Mouse (Mus musculus) adipose tissue, adult 10 weeks (tissue): ENCODE data around the gene Gm21974. TPM values are rescaled to one million over a fixed set of nuclear protein-coding genes. Genes with fewer than 3 reads are reported as not detected.

ENCODE experiments used
- polyA plus RNA-seq: library from polyadenylated mRNA; stranded (reverse); fragments of 350-450 nt; fragmentation: Illumina TruSeq; extraction: RNeasy Lipid Tissue Mini Kit (QIAGEN cat#74804); gene quantifications from one replicate; pipeline ENCODE4 v1.2.3, GENCODE M21; 2014; ENCODE audit warnings: low read depth, low replicate concordance

Gm21974 gene
- not detected for polyA plus RNA-seq

DNA sequence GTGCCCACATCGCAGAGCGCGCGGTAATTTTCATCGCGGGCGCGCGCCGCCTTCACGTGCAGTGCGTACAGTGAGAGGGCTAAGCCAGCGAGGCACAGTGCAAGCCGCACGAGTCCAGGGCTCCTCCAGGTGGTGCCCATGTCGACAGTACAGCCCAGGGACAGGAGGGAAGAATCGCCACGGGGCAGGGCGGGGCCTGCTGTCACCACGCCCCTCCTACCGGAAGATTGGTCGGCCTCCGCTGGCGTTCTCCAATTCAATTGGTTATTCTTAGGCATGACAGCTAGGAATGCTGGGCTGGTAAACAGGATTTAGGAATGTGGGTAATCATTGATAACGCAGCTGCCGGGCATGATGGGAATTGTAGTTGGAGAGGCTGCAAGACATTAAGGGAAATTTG is at the start of gene Gm21974, which contains the start of gene Vkorc1:
Gene Gm21974 (minus strand): TSS at position 13 of the 400 bp plus-strand sequence.
Gene Vkorc1 (minus strand): TSS at position 176 of the 400 bp plus-strand sequence.

DNA sequence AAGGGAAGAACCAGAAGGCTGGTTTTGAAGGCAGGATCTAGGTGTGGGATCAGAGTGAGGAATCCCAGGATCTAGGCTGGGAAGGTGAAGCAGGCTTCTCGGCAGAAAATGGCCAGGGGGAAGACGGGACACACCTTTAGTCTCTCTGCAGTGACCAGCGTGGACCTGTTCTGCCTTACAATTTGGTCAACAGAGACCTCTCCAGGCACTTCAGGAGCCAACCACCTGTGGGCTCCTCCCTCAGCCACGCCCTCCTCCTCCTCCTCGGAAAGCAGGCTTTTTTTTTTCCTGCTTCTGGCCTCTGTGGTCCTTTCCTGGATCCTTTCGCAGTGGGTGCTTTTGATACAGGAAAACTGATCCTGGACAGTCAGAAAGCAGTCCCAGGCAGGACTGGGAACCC is 34.7 kb upstream of the Gm21974 start, which contains the start of gene Prss8:
Gene Prss8 (minus strand): TSS at position 182 of the 400 bp plus-strand sequence.

DNA sequence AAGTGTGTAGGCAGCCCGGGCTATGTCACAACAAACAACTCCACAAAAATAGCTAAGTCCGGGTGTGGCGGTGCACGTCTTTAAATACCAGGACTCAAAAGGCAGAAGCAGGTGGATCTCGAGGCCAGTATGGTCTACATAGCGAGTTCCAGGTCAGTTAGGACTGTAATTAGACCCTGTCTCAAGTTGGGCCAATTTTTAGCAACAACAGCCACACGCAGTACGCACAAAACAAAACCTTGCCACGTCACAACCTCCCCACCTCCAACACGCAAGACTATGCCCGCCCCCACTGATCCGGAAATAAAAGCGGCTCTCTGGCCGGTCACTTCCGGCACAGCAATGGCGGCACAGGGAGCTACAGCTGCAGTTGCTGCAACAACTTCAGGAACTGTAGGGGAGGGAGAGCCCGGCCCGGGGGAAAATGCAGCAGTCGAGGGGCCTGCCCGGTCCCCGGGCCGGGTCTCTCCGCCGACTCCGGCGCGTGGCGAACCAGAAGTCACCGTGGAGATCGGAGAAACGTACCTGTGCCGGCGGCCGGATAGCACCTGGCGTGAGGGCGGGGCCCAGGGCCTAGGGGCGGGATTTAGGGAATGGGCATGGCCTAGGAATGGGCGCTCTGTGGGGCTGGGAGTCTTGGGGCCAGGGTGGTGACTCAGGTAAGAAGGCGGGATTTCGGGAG is 17.1 kb upstream of the Gm21974 start, which contains the start of gene Kat8:
Gene Kat8 (plus strand): TSS at position 327 of the 682 bp plus-strand sequence.

DNA sequence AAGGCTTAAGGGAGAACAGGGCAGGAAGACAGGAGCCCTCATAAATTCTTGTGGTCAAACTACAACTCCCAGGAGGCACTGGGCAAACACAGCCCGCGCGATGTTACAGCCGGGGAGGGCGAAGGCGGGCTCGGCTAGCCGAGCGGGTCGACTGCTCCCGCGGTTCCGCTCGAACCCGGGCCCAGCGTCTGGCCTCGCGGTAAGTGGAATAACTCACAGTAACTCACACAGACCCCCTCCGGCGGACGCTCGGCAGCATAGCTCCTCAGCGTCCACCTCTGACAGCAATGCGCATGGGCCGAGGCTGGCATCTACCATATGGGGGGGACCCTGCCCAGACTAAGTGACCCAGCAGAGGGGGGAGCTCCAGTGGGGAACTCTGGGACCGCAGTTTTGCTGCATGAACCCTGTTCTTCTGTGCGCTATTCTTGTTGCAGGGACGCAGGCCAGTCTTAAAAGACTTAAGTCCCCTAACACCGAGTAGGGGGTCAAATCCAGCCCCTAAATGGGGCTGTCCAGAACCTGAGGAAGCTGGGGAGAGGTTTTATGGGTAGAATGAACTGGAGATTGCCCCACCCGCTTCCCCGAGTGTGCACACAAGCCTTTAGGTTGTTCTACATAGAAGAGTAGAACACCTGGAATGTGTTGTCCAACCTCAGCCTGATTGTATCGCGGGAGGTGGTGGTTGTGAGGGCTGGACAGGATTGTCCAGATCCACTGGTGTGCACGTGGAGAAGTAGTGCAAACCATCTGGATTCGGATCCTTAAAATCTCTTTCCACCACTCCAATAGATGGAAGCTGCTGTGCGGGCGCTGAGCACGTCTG is 8.9 kb upstream of the Gm21974 start, which contains the start of gene Bckdk:
Gene Bckdk (plus strand): TSS at position 112 of the 826 bp plus-strand sequence.

DNA sequence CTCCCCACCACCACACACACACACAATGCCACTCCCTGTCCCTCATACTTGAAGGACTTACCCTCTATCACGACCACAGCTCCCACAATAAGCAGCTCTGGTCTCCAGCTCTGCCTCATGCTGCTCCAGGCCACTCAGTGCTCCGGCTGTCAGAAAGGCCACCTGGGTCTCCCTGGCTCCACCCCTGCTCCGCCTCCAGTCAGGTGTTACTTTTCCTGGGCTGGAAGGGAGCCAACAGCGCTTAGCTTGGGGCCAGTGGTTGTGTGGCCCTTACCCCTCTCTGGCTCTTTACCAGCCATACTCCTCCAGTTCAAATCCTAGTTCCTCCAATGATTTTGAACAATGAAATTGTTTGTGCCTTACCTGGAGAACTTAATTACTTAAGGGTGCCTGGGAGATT is 4.5 kb downstream of the Gm21974 start, which contains the start of gene Prss53:
Gene Prss53 (minus strand): TSS at position 173 of the 400 bp plus-strand sequence.

DNA sequence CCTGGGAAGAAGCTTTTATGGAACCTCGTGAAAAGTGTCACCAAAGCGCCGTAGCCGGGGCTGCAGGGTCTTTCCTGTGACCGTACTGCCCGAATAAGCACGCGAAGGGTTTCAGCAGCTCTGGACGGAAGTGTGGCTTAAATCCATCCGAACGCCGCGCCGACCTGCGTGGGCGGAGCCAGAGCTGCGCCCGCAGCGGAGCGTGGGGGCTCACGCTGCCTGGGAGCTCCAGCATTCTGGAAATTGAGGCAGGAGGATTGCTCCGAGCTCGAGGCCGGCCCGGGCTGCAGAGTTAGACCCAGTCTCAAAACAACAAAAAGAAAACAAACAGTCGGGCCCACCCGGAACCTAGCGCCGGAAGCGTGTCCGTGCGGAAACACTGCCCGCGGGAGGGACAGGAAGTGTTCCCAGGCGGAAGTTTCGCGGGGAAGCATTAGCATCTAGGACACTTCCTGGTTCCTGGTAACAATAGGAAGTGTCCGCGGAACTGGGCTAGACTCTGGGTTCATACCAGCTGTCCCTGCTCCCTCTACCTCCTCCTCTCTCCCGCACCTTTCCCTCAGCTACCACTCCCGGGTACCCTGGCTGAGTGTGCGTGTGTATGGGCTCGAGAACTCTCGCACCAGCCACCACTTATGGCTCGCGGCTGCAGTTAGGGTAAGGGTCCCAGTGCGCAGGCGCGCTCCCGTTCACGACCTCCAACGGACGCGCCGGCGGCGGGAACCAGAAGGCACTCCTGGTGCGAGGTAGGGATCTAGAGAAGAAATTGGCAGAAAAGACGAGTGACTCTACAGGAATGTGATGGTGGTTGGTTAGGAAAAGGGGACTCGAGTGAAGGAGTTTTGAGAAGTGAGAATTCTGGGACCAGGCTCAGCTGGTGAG is 18.5 kb downstream of the Gm21974 start, which contains the start of gene Zfp668:
Gene Zfp668 (minus strand): TSS at position 362 of the 882 bp plus-strand sequence.

DNA sequence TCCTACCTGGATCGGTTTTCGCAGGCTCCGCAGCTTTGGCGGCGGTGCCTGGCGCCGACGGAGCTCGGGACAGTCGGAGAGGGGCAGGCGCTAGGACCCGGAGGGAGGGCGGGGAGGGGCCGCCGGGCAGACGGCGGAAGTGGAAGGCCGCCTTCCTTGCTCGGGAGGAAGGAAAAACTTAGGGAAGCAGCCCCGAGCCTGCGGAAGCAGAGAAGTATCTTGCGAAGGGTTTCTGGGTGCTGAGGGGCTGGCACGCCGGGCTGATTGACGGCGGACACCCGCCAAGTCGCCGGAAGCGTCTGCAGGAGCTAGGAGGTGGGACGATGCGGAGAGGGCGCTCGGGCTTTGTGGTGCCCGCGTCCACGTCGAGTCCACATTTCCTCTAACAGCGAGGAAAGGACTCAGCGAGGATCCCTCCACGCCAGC is 19.2 kb downstream of the Gm21974 start, which contains the start of gene Zfp646:
Gene Zfp646 (plus strand): TSS at position 181 of the 426 bp plus-strand sequence.

Other genes starting within 250 kb of the Gm21974 start
- 26.6 TPM for gene Bcl7c, start 186.5 kb downstream of the Gm21974 start, polyA plus RNA-seq
- 11.1 TPM for gene Ctf1, start 182.7 kb downstream of the Gm21974 start, polyA plus RNA-seq
- gene Ctf2, start 163.3 kb downstream of the Gm21974 start, polyA plus RNA-seq: not detected
- 20.0 TPM for gene Fbxl19, start 150.9 kb downstream of the Gm21974 start, polyA plus RNA-seq
- gene Orai3, start 125.6 kb downstream of the Gm21974 start, polyA plus RNA-seq: 28.1 TPM
- gene Setd1a, start 118.8 kb downstream of the Gm21974 start, polyA plus RNA-seq: 21.7 TPM
- not detected for gene Gm49388, start 109.8 kb downstream of the Gm21974 start, polyA plus RNA-seq
- gene Hsd3b7, start 94.8 kb downstream of the Gm21974 start, polyA plus RNA-seq: 98.2 TPM
- gene Stx4a, start 71.2 kb downstream of the Gm21974 start, polyA plus RNA-seq: 96.8 TPM
- gene Stx1b, start 70.9 kb downstream of the Gm21974 start, polyA plus RNA-seq: 20.3 TPM
- 22.6 TPM for gene Zfp646, start 19.2 kb downstream of the Gm21974 start, polyA plus RNA-seq
- 4.7 TPM for gene Zfp668, start 18.6 kb downstream of the Gm21974 start, polyA plus RNA-seq
- 1.4 TPM for gene Prss53, start 4.5 kb downstream of the Gm21974 start, polyA plus RNA-seq
- 119 TPM for gene Vkorc1, start 163 bp upstream of the Gm21974 start, polyA plus RNA-seq
- 67.6 TPM for gene Bckdk, start 8.6 kb upstream of the Gm21974 start, polyA plus RNA-seq
- 28.2 TPM for gene Kat8, start 17.1 kb upstream of the Gm21974 start, polyA plus RNA-seq
- 46.6 TPM for gene Prss8, start 34.6 kb upstream of the Gm21974 start, polyA plus RNA-seq
- 15.2 TPM for gene Prss36, start 51.3 kb upstream of the Gm21974 start, polyA plus RNA-seq
- gene Fus, start 72.0 kb upstream of the Gm21974 start, polyA plus RNA-seq: 459 TPM
- 32.7 TPM for gene Pycard, start 98.4 kb upstream of the Gm21974 start, polyA plus RNA-seq
- 0.87 TPM for gene Trim72, start 108.5 kb upstream of the Gm21974 start, polyA plus RNA-seq
- 13.7 TPM for gene Itgam, start 167.2 kb upstream of the Gm21974 start, polyA plus RNA-seq
- 0.06 TPM for gene Gm49368, start 167.2 kb upstream of the Gm21974 start, polyA plus RNA-seq
- gene Itgax, start 234.1 kb upstream of the Gm21974 start, polyA plus RNA-seq: 3.2 TPM